Mouse (Mus musculus) stomach, embryonic 16.5 days (tissue): ENCODE measurements around the gene Cd300ld5. TPM values are rescaled to one million over a fixed set of nuclear protein-coding genes. Genes with fewer than 3 reads are reported as not detected.
"Not testable (repeated sequence)": the region's sequence is repeated elsewhere in the genome, so short reads cannot be mapped to it uniquely, and the experiment has no call there.

ENCODE experiments used
- ATAC-seq: fragments of 200-750 bp; cut with Nextera tagmentation; 2 replicates; pipeline ENCODE4 v1.8.0; 2017; ENCODE audit warnings: moderate number of reproducible peaks, moderate TSS enrichment; ENCODE audit not compliant: insufficient read depth, low FRiP score
- H3K27ac ChIP-seq: fragments of 300-500 bp; sonication (generic); 2 replicates; pipeline ENCODE4 v1.5.1; 2014; ENCODE audit warnings: low read length
- H3K27me3 ChIP-seq: fragments of 300-500 bp; sonication (generic); 2 replicates; pipeline ENCODE4 v1.6.1; 2014; ENCODE audit warnings: low read length, control low read depth, mixed read lengths; ENCODE audit not compliant: control insufficient read depth, insufficient read depth
- H3K36me3 ChIP-seq: fragments of 300-500 bp; sonication (generic); 2 replicates; pipeline ENCODE4 v1.6.1; 2014; ENCODE audit warnings: low read length; ENCODE audit not compliant: control insufficient read depth, insufficient read depth
- H3K4me1 ChIP-seq: fragments of 300-500 bp; sonication (generic); 2 replicates; pipeline ENCODE4 v1.6.1; 2014; ENCODE audit warnings: low read length, control low read depth, mixed read lengths; ENCODE audit not compliant: control insufficient read depth, insufficient read depth
- H3K4me2 ChIP-seq: fragments of 300-500 bp; sonication (generic); 2 replicates; pipeline ENCODE4 v1.6.1; 2014; ENCODE audit warnings: low read depth, low read length, mixed read lengths
- H3K4me3 ChIP-seq: fragments of 300-500 bp; sonication (generic); replicated peaks from 2 replicates; pipeline ENCODE4 v1.5.1; 2014; ENCODE audit warnings: mild to moderate bottlenecking, low read length
- H3K9ac ChIP-seq: fragments of 300-500 bp; sonication (generic); 2 replicates; pipeline ENCODE4 v1.6.1; 2014; ENCODE audit warnings: low read length
- H3K9me3 ChIP-seq: fragments of 300-500 bp; sonication (generic); replicated peaks from 2 replicates; pipeline ENCODE4 v1.6.1; 2016; ENCODE audit warnings: low read length, control low read depth; ENCODE audit not compliant: control insufficient read depth
- WGBS: fragments of 180-500 bp; shearing (Covaris S2); extraction: QIAGEN DNeasy Blood & Tissue Kit; methylation state at CpG from one replicate; pipeline ENCODE4 v1.1.7; 2014; 5-methylcytosine and 5-hydroxymethylcytosine counted together
- polyA plus RNA-seq: library from polyadenylated mRNA; unstranded; fragments of >200 nt; fragmentation: Nextera tagmentation; extraction: Ambion mirVana; gene quantifications from 2 replicates; pipeline ENCODE4 v1.2.1, GENCODE M21; 2015

The Cd300ld5 gene
- not detected in 2 replicates for polyA plus RNA-seq

DNA sequence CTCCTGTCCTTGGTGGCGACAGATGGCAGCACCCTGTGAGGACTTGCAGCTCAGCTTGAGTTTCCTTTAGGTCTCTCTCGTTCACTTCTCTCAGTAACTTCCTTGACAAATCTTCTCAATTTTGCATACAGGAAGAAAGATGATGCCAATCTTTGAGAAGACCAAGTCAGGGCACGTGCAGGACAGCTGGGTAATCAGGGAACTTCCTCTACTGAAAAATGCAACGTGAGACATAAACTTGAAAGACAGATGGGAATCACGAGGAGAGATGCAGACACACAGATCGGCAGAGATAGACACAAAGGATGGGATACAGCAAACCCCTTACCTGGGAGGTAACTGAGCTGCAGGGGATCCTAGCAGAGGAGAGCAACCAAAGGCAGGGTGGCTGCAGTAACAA lies at the start of gene Cd300ld5:
Gene Cd300ld5, minus strand, starts transcription at position 101 of the 400 bp plus-strand sequence.
- not testable (repeated sequence) for H3K9me3 ChIP-seq, H3K4me1 ChIP-seq, H3K36me3 ChIP-seq, H3K27me3 ChIP-seq, H3K4me2 ChIP-seq, H3K27ac ChIP-seq, H3K4me3 ChIP-seq, ATAC-seq, H3K9ac ChIP-seq
- no CpG with 5 or more reads among the region's 6 CpGs for WGBS

DNA sequence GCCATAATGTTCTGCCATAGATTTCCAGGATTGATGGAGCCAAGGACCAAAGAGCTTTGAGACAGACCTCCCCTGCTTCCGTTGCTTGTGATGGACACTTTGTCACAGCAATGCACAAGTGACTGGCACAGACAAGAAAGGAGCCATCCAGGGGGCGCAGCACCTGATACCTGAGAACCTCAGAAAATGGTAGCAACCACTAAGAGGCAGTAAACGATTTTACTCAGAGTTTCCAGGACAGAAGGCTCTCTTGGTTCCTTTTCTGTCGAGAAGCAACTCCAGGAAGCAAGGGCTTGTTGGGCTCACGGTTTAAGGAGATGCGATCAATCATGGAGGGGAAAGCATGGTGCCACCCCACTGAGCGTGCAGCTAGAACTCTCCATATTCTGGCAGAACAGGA lies 48.6 kb upstream of the Cd300ld5 start:
- H3K27me3 ChIP-seq = peaks cover 7% of the 10 kb centered on the region; the same call in 1 of the 2 replicates
- H3K4me3 ChIP-seq = no peak overlapping the region
- ATAC-seq = no peak
- 51% methylated on average over 7 of the region's 7 CpGs for WGBS
- no peaks in the 10 kb centered on the region for H3K9me3 ChIP-seq
- no peaks in the 10 kb centered on the region for H3K4me1 ChIP-seq
- H3K4me2 ChIP-seq = no peak overlapping the region
- H3K36me3 ChIP-seq = no peaks in the 10 kb centered on the region
- H3K9ac ChIP-seq = no peak overlapping the region
- no peak overlapping the region for H3K27ac ChIP-seq

DNA sequence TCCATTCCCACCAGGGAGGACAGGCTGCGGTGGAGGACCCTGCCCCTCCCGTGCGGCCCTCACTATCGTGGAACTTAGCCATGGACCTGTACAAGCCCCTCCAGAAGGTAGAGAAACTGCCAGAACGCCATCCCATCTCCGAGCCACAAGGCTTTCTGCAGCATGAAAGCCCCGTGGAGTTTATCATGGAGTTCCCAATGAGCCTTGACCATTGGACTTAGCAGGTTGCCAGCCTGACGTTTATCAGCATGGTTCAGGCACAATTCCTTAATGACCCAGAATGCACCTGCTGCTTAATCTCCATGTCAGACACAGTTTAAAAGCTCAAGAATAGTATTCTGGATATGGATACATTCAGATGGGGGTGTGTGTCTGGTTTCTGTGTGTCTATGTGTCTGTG lies 47.5 kb upstream of the Cd300ld5 start:
- Histone ChIP-seq H3K27ac (no peak overlapping the region), H3K4me3 (no peak overlapping the region), H3K9ac (no peak overlapping the region), H3K9me3 (no peaks in the 10 kb centered on the region), H3K27me3 (0 out of 2 replicates have a peak, but pooled peaks cover 3% of the 10 kb centered on the region), H3K36me3 (no peaks in the 10 kb centered on the region), H3K4me2 (no peak overlapping the region), H3K4me1 (no peaks in the 10 kb centered on the region)
- WGBS = 65% methylated on average over 8 of the region's 8 CpGs
- ATAC-seq = no peak

DNA sequence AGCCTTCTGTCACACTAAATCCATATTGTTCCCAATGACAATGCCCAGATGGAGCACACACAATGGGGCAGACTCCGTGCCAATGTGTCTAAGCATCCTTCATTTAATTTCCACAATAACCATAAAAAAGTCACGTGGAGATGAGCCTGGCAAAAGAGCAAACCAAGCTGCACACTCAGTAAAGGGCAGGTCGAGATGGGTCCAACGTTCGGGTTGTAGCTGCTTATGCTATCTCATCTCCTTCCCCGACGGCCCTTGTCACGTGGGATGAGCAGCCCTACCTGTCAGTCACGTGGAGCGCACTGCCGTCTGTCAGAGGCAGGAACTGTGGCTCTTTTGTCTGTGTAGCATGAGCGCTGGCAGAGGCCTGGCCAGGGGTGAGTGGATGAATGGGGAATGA lies 47.0 kb upstream of the Cd300ld5 start:
- no peaks in the 10 kb centered on the region for H3K9me3 ChIP-seq
- H3K36me3 ChIP-seq = no peaks in the 10 kb centered on the region
- H3K27me3 ChIP-seq = 0 out of 2 replicates have a peak, but pooled peaks cover 3% of the 10 kb centered on the region
- no peak for ATAC-seq
- H3K27ac ChIP-seq = no peak overlapping the region
- WGBS = 47% methylated on average over 12 of the region's 12 CpGs
- no peak overlapping the region for H3K9ac ChIP-seq
- H3K4me3 ChIP-seq = no peak overlapping the region
- H3K4me2 ChIP-seq = no peak overlapping the region
- H3K4me1 ChIP-seq = no peaks in the 10 kb centered on the region

DNA sequence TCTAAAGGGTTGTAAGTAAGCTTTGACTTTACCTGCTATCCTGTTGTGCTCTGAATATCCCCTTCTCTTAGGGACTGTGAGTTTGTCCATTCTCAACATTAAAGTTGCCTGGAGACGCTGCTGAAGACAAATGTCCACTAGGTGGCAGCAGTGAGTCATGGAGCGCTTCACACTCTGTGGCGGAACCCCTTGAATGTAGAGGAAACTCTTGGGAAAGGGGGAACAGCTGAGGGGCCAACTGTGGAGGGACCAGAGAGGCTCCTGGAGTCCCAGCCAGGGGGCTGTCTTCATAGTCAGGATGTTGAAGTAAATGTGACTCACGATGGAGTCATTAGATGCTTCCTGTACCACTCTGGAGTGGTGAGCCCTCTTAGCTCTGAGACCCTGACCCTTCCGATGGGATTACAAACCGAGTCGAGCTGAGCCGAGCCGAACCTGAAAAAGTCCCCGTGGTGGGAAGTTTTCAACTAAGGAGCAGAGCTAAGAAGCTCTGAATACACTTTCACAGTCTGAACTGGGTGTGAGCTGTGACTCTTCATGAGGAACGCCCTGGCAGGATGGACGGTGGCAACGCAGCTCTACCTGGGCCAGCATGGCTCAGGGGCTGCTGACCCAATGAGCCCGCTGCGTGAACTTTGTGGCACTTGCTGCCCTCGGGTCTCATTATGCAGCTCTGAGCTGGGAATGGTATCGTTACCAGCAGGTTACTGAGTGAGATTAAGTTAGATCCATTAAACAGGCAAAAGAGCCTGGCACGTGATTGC lies 46.0 kb upstream of the Cd300ld5 start:
- no peak overlapping the region for H3K4me3 ChIP-seq
- WGBS = 42% methylated on average over 18 of the region's 18 CpGs
- no peaks in the 10 kb centered on the region for H3K4me1 ChIP-seq
- 0 out of 2 replicates have a peak, but pooled peaks cover 3% of the 10 kb centered on the region for H3K27me3 ChIP-seq
- peak; percentile 62 for ATAC-seq
- no peak overlapping the region for H3K9ac ChIP-seq
- no peak overlapping the region for H3K4me2 ChIP-seq
- no peaks in the 10 kb centered on the region for H3K36me3 ChIP-seq
- H3K9me3 ChIP-seq = no peaks in the 10 kb centered on the region
- no peak overlapping the region for H3K27ac ChIP-seq

DNA sequence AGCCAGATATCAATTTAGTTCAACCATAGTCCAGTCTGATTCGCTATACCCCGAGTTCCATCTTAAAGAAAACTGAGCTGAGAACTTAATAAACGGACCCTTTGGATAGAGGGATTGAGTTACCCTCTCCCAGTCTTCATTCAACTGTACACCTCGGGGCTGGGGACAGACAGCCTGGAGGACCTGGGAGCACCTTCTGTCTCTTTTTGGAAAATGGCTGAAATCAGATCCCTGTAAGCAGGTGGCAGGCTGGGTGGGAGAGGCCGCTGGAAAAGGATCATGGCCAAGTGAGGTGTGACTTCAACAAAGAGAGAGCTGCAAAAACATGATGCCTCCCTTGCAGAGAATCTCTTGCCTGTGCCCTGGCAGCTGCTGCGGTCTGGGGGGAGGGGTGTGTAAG lies 44.6 kb upstream of the Cd300ld5 start:
- ATAC-seq = no peak
- no peaks in the 10 kb centered on the region for H3K9me3 ChIP-seq
- H3K9ac ChIP-seq = no peak overlapping the region
- H3K27ac ChIP-seq = no peak overlapping the region
- no peak overlapping the region for H3K4me2 ChIP-seq
- 64% methylated on average over 6 of the region's 6 CpGs for WGBS
- H3K27me3 ChIP-seq = 0 out of 2 replicates have a peak, but pooled peaks cover 3% of the 10 kb centered on the region
- H3K4me1 ChIP-seq = no peaks in the 10 kb centered on the region
- H3K4me3 ChIP-seq = no peak overlapping the region
- no peaks in the 10 kb centered on the region for H3K36me3 ChIP-seq

DNA sequence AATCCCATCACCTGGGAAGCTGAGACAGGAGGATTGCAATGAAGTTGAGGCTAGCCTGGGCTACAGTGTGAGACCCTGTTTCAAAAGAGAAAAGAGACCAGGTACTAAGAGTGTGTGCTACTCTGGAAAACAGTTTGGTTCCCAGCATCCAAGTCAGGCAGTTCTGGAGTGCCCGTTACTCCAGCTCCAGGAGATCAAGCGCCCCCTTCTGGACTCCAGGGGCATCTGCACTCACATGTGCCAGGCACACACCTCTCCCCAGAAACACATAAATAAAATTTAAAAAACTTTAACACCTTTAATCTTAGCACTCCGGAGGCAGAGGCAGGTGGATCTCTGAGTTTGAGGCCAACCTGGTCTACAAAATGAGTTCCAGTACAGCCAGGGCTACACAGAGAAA lies 43.8 kb upstream of the Cd300ld5 start:
- 55% methylated on average over 3 of the region's 3 CpGs for WGBS
- H3K36me3 ChIP-seq = no peaks in the 10 kb centered on the region

DNA sequence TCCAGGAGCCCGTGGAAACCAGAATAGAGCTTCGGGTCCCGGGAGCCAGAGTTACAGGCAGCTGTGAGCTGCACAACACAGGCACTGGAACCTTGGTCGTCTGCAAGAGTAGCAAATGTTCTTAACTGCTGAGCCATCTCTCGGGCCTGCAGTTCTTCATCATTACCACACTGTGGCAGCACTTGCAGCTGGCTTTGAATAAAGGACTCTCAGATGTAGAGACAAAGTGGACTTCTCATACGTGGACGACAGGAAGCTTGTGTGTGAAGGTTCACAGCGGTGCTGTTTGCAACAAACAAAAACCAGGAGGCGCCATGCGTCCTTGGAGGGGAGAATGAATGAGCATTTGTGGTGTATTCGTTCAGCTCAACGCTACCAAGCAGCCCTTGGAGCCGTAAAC lies 43.3 kb upstream of the Cd300ld5 start:
- 32% methylated on average over 13 of the region's 13 CpGs for WGBS
- ATAC-seq = no peak
- Histone ChIP-seq H3K4me1 (no peaks in the 10 kb centered on the region), H3K4me2 (no peak overlapping the region), H3K9me3 (no peaks in the 10 kb centered on the region), H3K9ac (no peak overlapping the region), H3K4me3 (no peak overlapping the region), H3K27ac (no peak overlapping the region), H3K27me3 (0 out of 2 replicates have a peak, but pooled peaks cover 3% of the 10 kb centered on the region), H3K36me3 (no peaks in the 10 kb centered on the region)

More for the DNA sequence above, 43.8 kb upstream of the Cd300ld5 start:
- H3K9me3 ChIP-seq = no peaks in the 10 kb centered on the region
- no peak for ATAC-seq
- no peaks in the 10 kb centered on the region for H3K4me1 ChIP-seq
- H3K27ac ChIP-seq = no peak overlapping the region
- H3K27me3 ChIP-seq = 0 out of 2 replicates have a peak, but pooled peaks cover 3% of the 10 kb centered on the region
- H3K4me2 ChIP-seq = no peak overlapping the region
- no peak overlapping the region for H3K9ac ChIP-seq
- no peak overlapping the region for H3K4me3 ChIP-seq

DNA sequence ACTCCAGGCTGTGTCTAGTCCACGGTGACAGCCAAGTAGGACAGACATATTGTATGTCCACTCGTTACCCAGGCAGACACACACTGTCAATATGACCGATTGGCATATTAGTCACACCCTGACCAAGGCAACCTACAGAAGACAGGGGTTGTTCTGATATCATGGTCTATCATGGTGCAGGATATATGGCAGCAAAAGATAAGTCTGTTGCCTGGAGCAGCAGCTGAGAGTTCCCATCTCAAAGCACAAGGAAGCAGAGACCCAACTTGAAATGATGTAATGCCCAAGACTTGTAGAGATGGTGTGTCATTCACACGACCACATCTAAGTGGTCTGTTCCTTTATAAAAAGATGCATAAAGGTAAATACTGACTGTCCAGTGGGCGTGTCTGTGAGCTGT lies 41.1 kb upstream of the Cd300ld5 start:
- no peak for ATAC-seq
- H3K27me3 ChIP-seq = no peaks in the 10 kb centered on the region
- no peak overlapping the region for H3K27ac ChIP-seq
- no peaks in the 10 kb centered on the region for H3K9me3 ChIP-seq
- H3K9ac ChIP-seq = no peak overlapping the region
- 77% methylated on average over 5 of the region's 5 CpGs for WGBS
- no peaks in the 10 kb centered on the region for H3K4me1 ChIP-seq
- H3K4me2 ChIP-seq = no peak overlapping the region
- no peaks in the 10 kb centered on the region for H3K36me3 ChIP-seq
- no peak overlapping the region for H3K4me3 ChIP-seq
